Mouse (Mus musculus): Measurements from ENCODE around the gene Hoxb4.

The Hoxb4 gene

GRCm38 (mm10) chr11:96348988-96349387, 30.9 kb downstream of the Hoxb4 start:
- DNase-seq (ENCODE audit: low read depth, low spot score) = no peak

GRCm38 (mm10) chr11:96349491-96350340, 31.6 kb downstream of the Hoxb4 start:
- DNase-seq (ENCODE audit: low read depth, low spot score) = no peak

- no peak for DNase-seq (ENCODE audit: low read depth, low spot score)
These were observed 32.2 kb downstream of the Hoxb4 start, which contains the start of gene Hoxb2 for GRCm38 (mm10) chr11:96350341-96350624. Hoxb2 (plus strand) TSS chr11:96350525.

- DNase-seq (ENCODE audit: low read depth, low spot score) = no peak
These were observed 32.7 kb downstream of the Hoxb4 start for GRCm38 (mm10) chr11:96350791-96351190.

GRCm38 (mm10) chr11:96351312-96351711, 33.2 kb downstream of the Hoxb4 start:
- no peak for DNase-seq (ENCODE audit: low read depth, low spot score)

GRCm38 (mm10) chr11:96351831-96352230, 33.8 kb downstream of the Hoxb4 start:
- no peak for DNase-seq (ENCODE audit: low read depth, low spot score)

GRCm38 (mm10) chr11:96352691-96353521, 34.8 kb downstream of the Hoxb4 start:
- DNase-seq (ENCODE audit: low read depth, low spot score) = no peak

GRCm38 (mm10) chr11:96353522-96353841, 35.4 kb downstream of the Hoxb4 start:
- peak; percentile 30 for DNase-seq (ENCODE audit: low read depth, low spot score)

- no peak for DNase-seq (ENCODE audit: low read depth, low spot score)
These were observed 35.9 kb downstream of the Hoxb4 start for GRCm38 (mm10) chr11:96353939-96354338.

GRCm38 (mm10) chr11:96354376-96354775, 36.3 kb downstream of the Hoxb4 start:
- DNase-seq (ENCODE audit: low read depth, low spot score) = no peak

- no peak for DNase-seq (ENCODE audit: low read depth, low spot score)
These were observed 36.8 kb downstream of the Hoxb4 start for GRCm38 (mm10) chr11:96354801-96355311.

- no peak for DNase-seq (ENCODE audit: low read depth, low spot score)
These were observed 45.7 kb downstream of the Hoxb4 start for GRCm38 (mm10) chr11:96363807-96364206.

- no peak for DNase-seq (ENCODE audit: low read depth, low spot score)
These were observed 47.5 kb downstream of the Hoxb4 start, which contains the start of gene Hoxb1 for GRCm38 (mm10) chr11:96365441-96366091. Hoxb1 (plus strand) TSS chr11:96365752.

- DNase-seq (ENCODE audit: low read depth, low spot score) = no peak
These were observed 48.3 kb downstream of the Hoxb4 start for GRCm38 (mm10) chr11:96366092-96367041.

GRCm38 (mm10) chr11:96367141-96367540, 49.1 kb downstream of the Hoxb4 start:
- DNase-seq (ENCODE audit: low read depth, low spot score) = no peak

GRCm38 (mm10) chr11:96368686-96369085, 50.6 kb downstream of the Hoxb4 start:
- DNase-seq (ENCODE audit: low read depth, low spot score) = no peak

GRCm38 (mm10) chr11:96369140-96369539, 51.1 kb downstream of the Hoxb4 start:
- no peak for DNase-seq (ENCODE audit: low read depth, low spot score)

Measured in retina, postnatal 7 days (tissue).